Comparison of ENCODE assay signal across 12 mouse cellular contexts in genomic region chr3:53674225-53674624, GRCm38 (mm10). TPM values are rescaled to one million over a fixed set of nuclear protein-coding genes. Genes with fewer than 3 reads are reported as not detected.
DNase-seq lines count a peak whose midpoint lies in the region; ATAC-seq and TF ChIP-seq lines count a peak whose summit lies in the region.
"Had no signal": no experiment of that assay in that cellular context is flagged by ENCODE, and none has a peak within 500 bp of the region (broad histone marks: within the 10 kb centered on the region; RNA-seq: fewer than 3 reads in every experiment).

No protein-coding gene starts in this region.

- H3K4me3 ChIP-seq in heart, embryonic 14.5 days (ENCODE audit: control insufficient read depth in 1 of 2, insufficient read depth in 1 of 2, low read depth in 1 of 2, low read length in 2 of 2): no peak overlapping the region
- no peak overlapping the region for H3K4me3 ChIP-seq in midbrain, embryonic 11.5 days (ENCODE audit: low read depth, low read length)
- H3K4me3 ChIP-seq in midbrain, embryonic 16.5 days (ENCODE audit: low read depth, low read length): no peak overlapping the region
- H3K4me3 ChIP-seq in intestine, embryonic 15.5 days (replicated peaks): no peak overlapping the region
- H3K4me3 ChIP-seq in left cerebral cortex, adult 2 months: no peak overlapping the region
- H3K4me3 ChIP-seq: embryonic facial prominence, embryonic 12.5 days had no signal

- no peaks in the 10 kb centered on the region for H3K36me3 ChIP-seq in heart, embryonic 14.5 days (ENCODE audit: control insufficient read depth, insufficient read depth, low read length)
- H3K36me3 ChIP-seq in midbrain, embryonic 11.5 days (ENCODE audit: control insufficient read depth, insufficient read depth, low read length): no peaks in the 10 kb centered on the region
- no peaks in the 10 kb centered on the region for H3K36me3 ChIP-seq in midbrain, embryonic 16.5 days (ENCODE audit: control insufficient read depth, insufficient read depth, low read length)
- no peaks in the 10 kb centered on the region for H3K36me3 ChIP-seq in intestine, embryonic 15.5 days
- H3K36me3 ChIP-seq: embryonic facial prominence, embryonic 12.5 days had no signal

- TF ChIP-seq CTCF in left cerebral cortex, adult 2 months (IDR thresholded peaks at IDR 0.05): no peak

- peaks cover 14 to 23% of the 10 kb centered on the region in 2 experiments for H3K4me1 ChIP-seq in heart, embryonic 14.5 days (ENCODE audit: control insufficient read depth in 2 of 2, insufficient read depth in 2 of 2, low read length in 2 of 2)
- H3K4me1 ChIP-seq in midbrain, embryonic 11.5 days (ENCODE audit: control insufficient read depth, insufficient read depth, low read length): peaks cover 3% of the 10 kb centered on the region
- no peaks in the 10 kb centered on the region for H3K4me1 ChIP-seq in midbrain, embryonic 16.5 days (ENCODE audit: control insufficient read depth, insufficient read depth, low read length)
- no peaks in the 10 kb centered on the region for H3K4me1 ChIP-seq in intestine, embryonic 15.5 days (replicated peaks)

- H3K9me3 ChIP-seq in heart, embryonic 14.5 days (ENCODE audit: control insufficient read depth, low read length): no peaks in the 10 kb centered on the region
- no peaks in the 10 kb centered on the region for H3K9me3 ChIP-seq in midbrain, embryonic 11.5 days (ENCODE audit: control insufficient read depth, low read length)
- H3K9me3 ChIP-seq in midbrain, embryonic 16.5 days (replicated peaks; ENCODE audit: control insufficient read depth, low read length, poor library complexity, severe bottlenecking): no peaks in the 10 kb centered on the region
- H3K9me3 ChIP-seq in intestine, embryonic 15.5 days: no peaks in the 10 kb centered on the region
- H3K9me3 ChIP-seq: embryonic facial prominence, embryonic 12.5 days had no signal

- H3K27me3 ChIP-seq in heart, embryonic 14.5 days (ENCODE audit: control insufficient read depth, insufficient read depth, low read length): no peaks in the 10 kb centered on the region
- H3K27me3 ChIP-seq in midbrain, embryonic 11.5 days (ENCODE audit: control insufficient read depth, insufficient read depth, low read length): no peaks in the 10 kb centered on the region
- H3K27me3 ChIP-seq in midbrain, embryonic 16.5 days (ENCODE audit: control insufficient read depth, insufficient read depth, low read depth, low read length): no peaks in the 10 kb centered on the region
- H3K27me3 ChIP-seq in intestine, embryonic 15.5 days (replicated peaks): no peaks in the 10 kb centered on the region
- H3K27me3 ChIP-seq: embryonic facial prominence, embryonic 12.5 days had no signal

- peak overlapping the region in 1 of 2 experiments; percentile 51; a peak in 2 of 4 replicates for H3K27ac ChIP-seq in heart, embryonic 14.5 days (replicated peaks in 1 of 2; ENCODE audit: control insufficient read depth in 1 of 2, insufficient read depth in 1 of 2, low read depth in 2 of 2, low read length in 2 of 2)
- no peak overlapping the region for H3K27ac ChIP-seq in midbrain, embryonic 11.5 days (ENCODE audit: low read depth, low read length)
- no peak overlapping the region for H3K27ac ChIP-seq in midbrain, embryonic 16.5 days (ENCODE audit: low read length)
- H3K27ac ChIP-seq in intestine, embryonic 15.5 days: no peak overlapping the region
- H3K27ac ChIP-seq in left cerebral cortex, adult 2 months: no peak overlapping the region
- H3K27ac ChIP-seq: embryonic facial prominence, embryonic 12.5 days had no signal

- H3K4me2 ChIP-seq in heart, embryonic 14.5 days (ENCODE audit: low read length): peak overlapping the region; percentile 42
- no peak overlapping the region for H3K4me2 ChIP-seq in midbrain, embryonic 11.5 days
- no peak overlapping the region for H3K4me2 ChIP-seq in midbrain, embryonic 16.5 days (ENCODE audit: low read length)
- H3K4me2 ChIP-seq in intestine, embryonic 15.5 days (replicated peaks): no peak overlapping the region
- H3K4me2 ChIP-seq: embryonic facial prominence, embryonic 12.5 days had no signal

- no peak for DNase-seq in heart, postnatal 14 days
- no peak for DNase-seq in midbrain, embryonic 11.5 days (ENCODE audit: low spot score, missing footprints)
- DNase-seq in left cerebral cortex, adult 2 months (ENCODE audit: extremely low spot score in 1 of 2, low spot score in 2 of 2): no peak
- DNase-seq in urinary bladder, adult 2 months (ENCODE audit: low spot score): no peak

- intact Hi-C loops in heart, postnatal 14 days (cut with DNase I): no loop called here
- intact Hi-C loops in left cerebral cortex, adult 2 months (cut with DNase I): no loop called here

- peak; percentile 84 for ATAC-seq in heart, embryonic 14.5 days (ENCODE audit: insufficient number of reproducible peaks, insufficient read depth, low FRiP score, low read depth)
- ATAC-seq in midbrain, embryonic 11.5 days (ENCODE audit: low FRiP score): 0 out of 2 replicates have a peak, but pooled peaks have one; percentile 63
- ATAC-seq in midbrain, embryonic 16.5 days: no peak
- peak; percentile 93 for ATAC-seq in intestine, embryonic 15.5 days
- no peak for ATAC-seq in erythroid progenitor cell, adult 5-6 weeks (replicated peaks; ENCODE audit: low FRiP score, poor library complexity, severe bottlenecking)
- ATAC-seq: CD4-positive, CD25-positive, alpha-beta regulatory T cell, adult 4 months; inflammation-experienced regulatory T-cells, adult 6 months had no signal

- H3K9ac ChIP-seq in heart, embryonic 14.5 days (ENCODE audit: low read length): no peak overlapping the region
- H3K9ac ChIP-seq in midbrain, embryonic 11.5 days (ENCODE audit: low read length): no peak overlapping the region
- H3K9ac ChIP-seq in midbrain, embryonic 16.5 days (ENCODE audit: low read depth, low read length): no peak overlapping the region
- no peak overlapping the region for H3K9ac ChIP-seq in intestine, embryonic 15.5 days
- H3K9ac ChIP-seq: embryonic facial prominence, embryonic 12.5 days had no signal

- 17% methylated on average over 1 of the region's 1 CpGs for WGBS in heart, embryonic 14.5 days
- WGBS in midbrain, embryonic 11.5 days: 34% methylated on average over 1 of the region's 1 CpGs
- WGBS in midbrain, embryonic 16.5 days: 31% methylated on average over 1 of the region's 1 CpGs
- 25% methylated on average over 1 of the region's 1 CpGs for WGBS in intestine, embryonic 15.5 days

RNA-seq across cellular contexts. Expression of gene Frem2, which starts 17.1 kb away (rescaled TPM):
- 4.2 and 5.5 TPM in 2 replicates for polyA plus RNA-seq in heart, embryonic 14.5 days (2014; fragmentation: Nextera tagmentation; extraction: Ambion mirVana)
- 10 to 100 TPM; 14.6 to 15.0 TPM for total RNA-seq in heart, postnatal 14 days (2021)
- polyA plus RNA-seq in midbrain, embryonic 11.5 days (2014; fragmentation: Nextera tagmentation; extraction: Ambion mirVana): 1.6 and 1.7 TPM in 2 replicates
- polyA plus RNA-seq in midbrain, embryonic 16.5 days (2015; fragmentation: Nextera tagmentation; extraction: Ambion mirVana): 1.4 and 1.7 TPM in 2 replicates
- polyA plus RNA-seq in intestine, embryonic 15.5 days (2015; fragmentation: Nextera tagmentation; extraction: Ambion mirVana): 7.1 and 8.0 TPM in 2 replicates
- not detected in 2 replicates for total RNA-seq in erythroid progenitor cell, adult 5-6 weeks (2015; ENCODE audit: low replicate concordance)
- total RNA-seq in erythroid progenitor cell, adult 5-6 weeks (2017; ENCODE audit: low replicate concordance): not detected in 2 replicates
- total RNA-seq in left cerebral cortex, adult 2 months (2021): 1 to 10 TPM; 1.4 to 2.2 TPM
- polyA plus RNA-seq in urinary bladder, adult 2 months (2012; rRNA removed): 18.6 and 24.1 TPM in 2 replicates
- total RNA-seq: monocyte, adult 5-6 weeks had no signal
- polyA plus RNA-seq: CD4-positive, CD25-positive, alpha-beta regulatory T cell, adult 4 months; inflammation-experienced regulatory T-cells, adult 6 months had no signal

Comparison
In these comparisons a context has a peak if more than half of its experiments do, and no peak if none do; other contexts are left out.
1. ATAC-seq: peak in heart, embryonic 14.5 days (single experiment), midbrain, embryonic 11.5 days (single experiment) and intestine, embryonic 15.5 days (single experiment); none in midbrain, embryonic 16.5 days (single experiment) and erythroid progenitor cell, adult 5-6 weeks (single experiment).